Comparison of ENCODE assay signal across 9 mouse cellular contexts in genomic region chr16:18047660-18048059, GRCm38 (mm10). TPM values are rescaled to one million over a fixed set of nuclear protein-coding genes. Genes with fewer than 3 reads are reported as not detected.
DNase-seq lines count a peak whose midpoint lies in the region; ATAC-seq and TF ChIP-seq lines count a peak whose summit lies in the region.
"Had no signal": no experiment of that assay in that cellular context is flagged by ENCODE, and none has a peak within 500 bp of the region (broad histone marks: within the 10 kb centered on the region; RNA-seq: fewer than 3 reads in every experiment).

No protein-coding gene starts in this region.

- TF ChIP-seq EP300 in heart, adult 2 months (IDR thresholded peaks at IDR 0.05; ENCODE audit: insufficient read depth, low read depth, low read length): no peak

- H3K36me3 ChIP-seq in heart, adult 2 months (ENCODE audit: control insufficient read depth, insufficient read depth, low read length): no peaks in the 10 kb centered on the region
- no peaks in the 10 kb centered on the region for H3K36me3 ChIP-seq in forebrain, embryonic 14.5 days (ENCODE audit: control insufficient read depth, insufficient read depth, low read length)
- no peaks in the 10 kb centered on the region for H3K36me3 ChIP-seq in kidney, embryonic 16.5 days (ENCODE audit: insufficient read depth, low read length)
- H3K36me3 ChIP-seq in midbrain, embryonic 11.5 days (ENCODE audit: control insufficient read depth, insufficient read depth, low read length): no peaks in the 10 kb centered on the region
- H3K36me3 ChIP-seq: limb, embryonic 13.5 days had no signal

- H3K9me3 ChIP-seq in forebrain, embryonic 14.5 days (replicated peaks; ENCODE audit: control insufficient read depth, low read length): no peaks in the 10 kb centered on the region
- no peaks in the 10 kb centered on the region for H3K9me3 ChIP-seq in kidney, embryonic 16.5 days (ENCODE audit: low read length)
- no peaks in the 10 kb centered on the region for H3K9me3 ChIP-seq in midbrain, embryonic 11.5 days (ENCODE audit: control insufficient read depth, low read length)
- H3K9me3 ChIP-seq: limb, embryonic 13.5 days had no signal

- no peak for DNase-seq in heart, adult 2 months
- no peak for DNase-seq in heart, adult 9 months (ENCODE audit: low spot score in 2 of 2)
- DNase-seq in 416B (ENCODE audit: low read depth) (peak; percentile 74), ZHBTc4 (ENCODE audit: low read depth, low spot score) (peak; percentile 81)
- peak; percentile 85 for DNase-seq in forebrain, embryonic 14.5 days (ENCODE audit: low spot score)
- DNase-seq in midbrain, embryonic 11.5 days (ENCODE audit: low spot score, missing footprints): peak; percentile 95
- peak; percentile 64 for DNase-seq in thymus, postnatal 4 days

- H3K79me2 ChIP-seq in heart, adult 2 months (replicated peaks; ENCODE audit: control insufficient read depth, insufficient read depth, low read length): no peaks in the 10 kb centered on the region

- no peak overlapping the region for H3K4me2 ChIP-seq in forebrain, embryonic 14.5 days (ENCODE audit: low read length)
- no peak overlapping the region for H3K4me2 ChIP-seq in kidney, embryonic 16.5 days (replicated peaks; ENCODE audit: low read depth, low read length)
- H3K4me2 ChIP-seq in midbrain, embryonic 11.5 days: no peak overlapping the region
- H3K4me2 ChIP-seq: limb, embryonic 13.5 days had no signal

- intact Hi-C loops in heart, adult 2 months (cut with DNase I): loop anchor here (5.0 kb wide), 2 partner anchors 120 to 135 kb away; partner anchors contain the start of genes Ess2 and Slc25a1

- no peak overlapping the region for H3K4me3 ChIP-seq in heart, adult 2 months
- no peak overlapping the region for H3K4me3 ChIP-seq in forebrain, embryonic 14.5 days (ENCODE audit: low read depth, low read length)
- H3K4me3 ChIP-seq in kidney, embryonic 16.5 days (ENCODE audit: low read length): no peak overlapping the region
- no peak overlapping the region for H3K4me3 ChIP-seq in midbrain, embryonic 11.5 days (ENCODE audit: low read depth, low read length)
- H3K4me3 ChIP-seq: limb, embryonic 13.5 days had no signal

- ATAC-seq in forebrain, embryonic 14.5 days: peak; percentile 63
- peak; percentile 55; the same call in 1 of the 2 replicates for ATAC-seq in kidney, embryonic 16.5 days (ENCODE audit: low FRiP score, low TSS enrichment)
- ATAC-seq in midbrain, embryonic 11.5 days (ENCODE audit: low FRiP score): peak; percentile 54; the same call in 1 of the 2 replicates

- H3K4me1 ChIP-seq in heart, adult 2 months (ENCODE audit: control insufficient read depth, insufficient read depth, low read length): no peaks in the 10 kb centered on the region
- no peaks in the 10 kb centered on the region for H3K4me1 ChIP-seq in forebrain, embryonic 14.5 days (ENCODE audit: control insufficient read depth, insufficient read depth, low read length)
- no peaks in the 10 kb centered on the region for H3K4me1 ChIP-seq in kidney, embryonic 16.5 days (ENCODE audit: insufficient read depth, low read length)
- no peaks in the 10 kb centered on the region for H3K4me1 ChIP-seq in midbrain, embryonic 11.5 days (ENCODE audit: control insufficient read depth, insufficient read depth, low read length)

- no peak for TF ChIP-seq POLR2A in heart, adult 2 months (IDR thresholded peaks at IDR 0.05; ENCODE audit: insufficient read depth, low read depth, low read length)

- H3K27me3 ChIP-seq in heart, adult 2 months (ENCODE audit: control insufficient read depth, insufficient read depth, low read length): no peaks in the 10 kb centered on the region; the same call in 1 of the 2 replicates
- no peaks in the 10 kb centered on the region for H3K27me3 ChIP-seq in forebrain, embryonic 14.5 days (replicated peaks; ENCODE audit: control insufficient read depth, insufficient read depth, low read length)
- H3K27me3 ChIP-seq in kidney, embryonic 16.5 days (ENCODE audit: insufficient read depth, low read length): no peaks in the 10 kb centered on the region
- H3K27me3 ChIP-seq in midbrain, embryonic 11.5 days (ENCODE audit: control insufficient read depth, insufficient read depth, low read length): no peaks in the 10 kb centered on the region

- H3K9ac ChIP-seq in heart, adult 2 months (ENCODE audit: low read depth, low read length): no peak overlapping the region
- H3K9ac ChIP-seq in forebrain, embryonic 14.5 days (ENCODE audit: low read length): no peak overlapping the region
- H3K9ac ChIP-seq in kidney, embryonic 16.5 days (replicated peaks; ENCODE audit: low read length): no peak overlapping the region
- no peak overlapping the region; the same call in 1 of the 2 replicates for H3K9ac ChIP-seq in midbrain, embryonic 11.5 days (ENCODE audit: low read length)
- H3K9ac ChIP-seq: limb, embryonic 13.5 days had no signal

- peak; percentile 81 for TF ChIP-seq CTCF in heart, adult 2 months (IDR thresholded peaks at IDR 0.05)

- no peak overlapping the region for H3K27ac ChIP-seq in heart, adult 2 months
- H3K27ac ChIP-seq in forebrain, embryonic 14.5 days (ENCODE audit: low read depth, low read length): no peak overlapping the region
- H3K27ac ChIP-seq in kidney, embryonic 16.5 days (ENCODE audit: low read length): no peak overlapping the region
- no peak overlapping the region for H3K27ac ChIP-seq in midbrain, embryonic 11.5 days (ENCODE audit: low read depth, low read length)
- H3K27ac ChIP-seq: limb, embryonic 13.5 days had no signal

- 2% methylated on average over 3 of the region's 3 CpGs for WGBS in heart, adult 2 months
- under 1% methylated on average over 3 of the region's 3 CpGs for WGBS in forebrain, embryonic 14.5 days
- 3% methylated on average over 3 of the region's 3 CpGs for WGBS in kidney, embryonic 16.5 days
- 2% methylated on average over 3 of the region's 3 CpGs for WGBS in midbrain, embryonic 11.5 days

RNA-seq across cellular contexts. Expression of gene Dgcr6, which starts 5.0 kb away (rescaled TPM):
- 10 to 100 TPM; 41.4 TPM for total RNA-seq in heart, adult 2 months (2021)
- 46.7 and 48.8 TPM in 2 replicates for polyA plus RNA-seq in heart, adult 2 months (2012; rRNA removed)
- polyA plus RNA-seq in forebrain, embryonic 14.5 days (2014; fragmentation: Nextera tagmentation; extraction: Ambion mirVana): 164 and 179 TPM in 2 replicates
- polyA plus RNA-seq in kidney, embryonic 16.5 days (2015; fragmentation: Nextera tagmentation; extraction: Ambion mirVana): 103 and 104 TPM in 2 replicates
- 128 and 134 TPM in 2 replicates for polyA plus RNA-seq in midbrain, embryonic 11.5 days (2014; fragmentation: Nextera tagmentation; extraction: Ambion mirVana)

RNA-seq across cellular contexts. Expression of gene Prodh, which starts 42.3 kb away (rescaled TPM):
- total RNA-seq in heart, adult 2 months (2021): 10 to 100 TPM; 18.8 to 23.4 TPM
- 46.7 and 57.9 TPM in 2 replicates for polyA plus RNA-seq in heart, adult 2 months (2012; rRNA removed)
- 3.1 and 3.3 TPM in 2 replicates for polyA plus RNA-seq in forebrain, embryonic 14.5 days (2014; fragmentation: Nextera tagmentation; extraction: Ambion mirVana)
- polyA plus RNA-seq in kidney, embryonic 16.5 days (2015; fragmentation: Nextera tagmentation; extraction: Ambion mirVana): 22.3 and 23.0 TPM in 2 replicates
- 6.9 and 7.6 TPM in 2 replicates for polyA plus RNA-seq in midbrain, embryonic 11.5 days (2014; fragmentation: Nextera tagmentation; extraction: Ambion mirVana)

Comparison
In these comparisons a context has a peak if more than half of its experiments do, and no peak if none do; other contexts are left out.
1. DNase-seq: peak in 416B (single experiment), ZHBTc4 (single experiment), forebrain, embryonic 14.5 days (single experiment), midbrain, embryonic 11.5 days (single experiment) and thymus, postnatal 4 days (single experiment); none in heart, adult 2 months (0 of 2) and heart, adult 9 months (0 of 2).
2. Peak in every context shown above with its lines, with median percentiles within 50 percentile points of each other: ATAC-seq.